Mouse (Mus musculus) kidney, postnatal 25 days (tissue): ENCODE measurements around the gene Ankrd55.
A peak's percentile ranks its signal among the peaks of the same experiment; 100 is the strongest.

Experiments
- DNase-seq, 2 experiments: peaks; one replicate each; pipeline ENCODE4 v3.0.0; 2021; ENCODE audit warnings: mixed read lengths in 2 of 2

Ankrd55 gene

DNA sequence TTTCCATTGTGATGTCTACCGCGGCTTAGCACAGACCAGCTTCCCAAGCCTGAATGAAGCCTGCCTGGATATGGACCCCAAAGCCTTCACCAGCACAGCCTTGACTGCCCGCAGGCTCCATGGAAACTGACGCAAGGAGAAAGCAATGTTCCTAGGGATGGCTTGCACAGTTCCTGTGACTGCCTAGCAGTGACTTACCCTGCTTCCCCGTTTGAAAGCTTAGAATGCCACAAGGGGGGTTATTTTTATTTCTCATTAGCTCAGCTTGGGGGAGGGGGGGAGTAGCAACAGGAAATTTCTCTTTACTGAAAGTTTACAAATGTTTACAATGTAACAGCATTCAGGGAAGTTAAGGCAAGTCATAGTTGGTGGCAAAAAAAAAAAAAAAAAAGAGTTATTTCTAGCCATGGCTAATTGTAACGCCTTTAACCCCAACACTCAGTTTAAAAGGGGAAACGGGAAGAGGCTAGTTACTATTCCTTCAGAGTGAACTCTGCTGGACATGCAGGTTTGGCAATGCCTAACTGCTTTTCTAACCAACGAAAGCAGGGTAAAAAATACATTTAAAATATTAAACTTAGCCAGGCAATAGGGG is 56.1 kb downstream of the Ankrd55 start:
- DNase-seq: no peak

- DNase-seq: no peak
Measured at GRCm38 (mm10) chr13:112345542-112345941, 57.3 kb downstream of the Ankrd55 start.

DNA sequence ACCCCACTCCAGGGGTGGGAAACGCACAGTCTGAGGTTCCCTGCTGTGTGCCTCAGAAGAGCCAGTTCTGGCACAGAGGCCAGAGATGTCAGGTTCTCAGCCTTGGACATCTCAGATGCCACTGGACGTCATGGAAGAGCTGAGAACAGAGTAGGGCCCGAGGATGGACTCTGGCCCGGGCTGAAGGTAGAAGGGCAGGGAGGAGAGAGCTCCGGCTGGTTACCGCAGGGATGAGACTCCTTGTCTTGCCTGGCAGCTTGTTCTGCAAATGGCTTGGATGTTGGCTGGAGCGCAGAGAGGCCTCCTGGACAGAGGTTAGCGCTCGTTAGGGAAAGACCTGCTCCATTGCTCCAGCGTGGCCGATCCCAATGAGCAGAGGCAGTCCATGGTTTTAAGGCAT is 57.8 kb downstream of the Ankrd55 start:
- DNase-seq: peak; percentile 30 to 74

DNA sequence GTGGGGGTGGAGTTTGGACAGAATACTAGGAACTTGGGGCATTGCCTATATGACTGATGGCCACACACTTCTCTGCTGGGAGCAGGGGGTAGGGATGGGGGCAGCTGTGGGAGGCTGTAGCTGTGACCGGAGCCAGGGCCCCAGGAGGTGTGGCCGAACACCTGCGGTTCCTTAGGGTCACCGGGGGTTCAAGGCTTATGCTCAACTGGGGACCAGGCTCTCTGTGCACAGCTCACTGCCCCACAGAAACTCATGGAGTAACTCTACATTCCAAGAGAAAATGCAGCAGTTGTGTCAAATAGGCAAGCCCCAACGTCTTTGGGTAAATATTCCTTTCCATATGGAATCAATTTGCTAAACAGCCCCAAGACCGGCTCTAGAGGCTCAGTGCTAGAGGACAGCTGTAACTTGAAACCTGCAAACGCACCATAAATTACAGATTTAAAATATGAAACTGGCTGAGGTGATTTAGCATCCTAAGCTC is 58.5 kb downstream of the Ankrd55 start:
- DNase-seq: peak in 1 of 2 experiments; percentile 34

- DNase-seq: peak in 1 of 2 experiments; percentile 16
Measured at GRCm38 (mm10) chr13:112348250-112348649, 60.0 kb downstream of the Ankrd55 start.

DNA sequence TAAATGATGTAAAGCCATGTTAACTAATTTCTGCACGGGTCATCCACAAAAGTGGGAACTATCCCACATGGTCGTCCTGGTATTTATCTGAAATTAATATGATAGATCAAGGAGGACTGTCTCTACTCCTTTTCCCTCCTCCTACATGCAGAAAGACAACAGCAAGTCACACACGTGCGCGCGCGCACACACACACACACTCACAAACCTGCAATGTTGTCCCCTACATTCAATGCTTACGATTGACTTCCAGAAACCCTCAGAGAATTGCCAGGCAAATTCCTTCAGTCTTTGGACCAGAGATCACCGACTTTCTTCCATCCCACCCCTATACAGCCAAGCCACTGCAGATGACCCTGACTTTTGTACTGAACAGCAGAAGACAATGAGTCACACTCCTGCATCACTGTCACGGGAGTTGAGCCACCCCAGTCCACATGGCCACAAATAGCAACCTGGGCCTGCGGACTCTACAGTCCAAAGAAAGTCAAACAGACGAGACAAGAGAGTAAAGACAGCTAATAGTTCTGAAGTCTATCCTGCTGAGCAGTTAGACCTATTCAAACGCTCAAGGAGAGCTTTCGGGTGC is 60.7 kb downstream of the Ankrd55 start:
- no peak for DNase-seq

DNA sequence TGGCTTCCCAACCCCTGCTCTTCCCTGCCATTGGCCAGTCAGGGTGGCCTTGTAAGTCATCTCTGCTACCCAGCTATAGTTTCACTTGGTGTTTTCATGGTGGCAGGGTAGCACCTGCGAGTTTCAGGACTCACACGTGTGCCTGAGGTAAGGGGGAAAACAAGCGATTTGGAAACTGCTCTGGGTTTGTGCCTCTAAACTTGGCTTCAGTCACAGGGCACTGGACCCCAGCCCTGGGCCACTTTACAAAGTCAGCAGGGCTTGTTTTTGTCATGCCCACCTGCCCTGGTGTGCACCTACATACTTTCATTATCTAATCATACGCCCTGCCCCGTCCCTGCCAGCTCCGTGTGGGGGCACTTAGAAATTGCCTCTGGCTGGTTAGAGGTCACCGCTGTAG is 61.2 kb downstream of the Ankrd55 start:
- peak in 1 of 2 experiments; percentile 21 for DNase-seq

GRCm38 (mm10) chr13:112351943-112352342 is 63.7 kb downstream of the Ankrd55 start:
- no peak for DNase-seq

GRCm38 (mm10) chr13:112354109-112354867 is 66.0 kb downstream of the Ankrd55 start:
- DNase-seq: peak; percentile 23 to 63

GRCm38 (mm10) chr13:112354958-112355357 is 66.7 kb downstream of the Ankrd55 start:
- DNase-seq: no peak

GRCm38 (mm10) chr13:112355794-112356486 is 67.7 kb downstream of the Ankrd55 start:
- DNase-seq: no peak

- no peak for DNase-seq
Measured at GRCm38 (mm10) chr13:112361575-112361974, 73.3 kb downstream of the Ankrd55 start.

GRCm38 (mm10) chr13:112363218-112363617 is 75.0 kb downstream of the Ankrd55 start:
- no peak for DNase-seq

GRCm38 (mm10) chr13:112363746-112364145 is 75.5 kb downstream of the Ankrd55 start:
- DNase-seq: no peak

DNA sequence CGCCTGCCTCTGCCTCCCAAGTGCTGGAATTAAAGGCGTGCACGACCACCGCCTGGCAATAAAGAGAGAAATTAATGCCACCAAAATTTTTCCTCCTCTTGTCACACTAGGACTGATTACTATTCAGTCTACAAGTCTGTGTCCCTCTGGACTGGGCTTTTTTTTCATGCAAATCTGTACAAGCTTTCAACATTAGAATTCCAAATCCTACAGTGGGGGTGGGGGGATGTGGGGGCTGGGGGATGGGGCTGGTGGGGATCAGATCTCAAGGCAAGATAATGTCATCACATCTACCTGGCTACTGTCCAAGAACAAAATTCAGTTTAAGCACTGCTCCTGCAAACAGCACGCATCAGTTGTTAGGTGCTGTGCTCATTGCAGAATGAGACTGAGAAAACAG is 76.4 kb downstream of the Ankrd55 start:
- no peak for DNase-seq

GRCm38 (mm10) chr13:112365303-112365702 is 77.1 kb downstream of the Ankrd55 start:
- DNase-seq: no peak

DNA sequence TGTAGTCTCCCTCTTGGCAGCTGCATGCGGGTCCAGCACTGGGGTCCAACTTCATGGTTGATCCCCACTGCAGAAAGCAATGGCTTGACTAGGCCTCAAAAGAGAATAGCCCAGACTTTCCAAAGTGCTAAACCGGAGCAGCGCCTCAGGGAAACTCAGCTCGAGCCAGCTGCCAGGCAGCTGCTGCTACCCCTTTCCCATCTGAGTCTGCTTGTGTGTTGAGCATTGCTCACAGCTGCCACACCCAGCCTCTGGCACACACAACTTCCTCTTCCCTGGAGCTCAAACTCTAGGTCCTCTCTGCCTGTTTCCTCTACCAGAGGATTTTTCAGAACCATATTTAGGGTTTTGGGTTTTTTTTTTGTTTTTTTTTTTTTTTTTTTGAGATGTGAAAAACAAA is 77.5 kb downstream of the Ankrd55 start:
- DNase-seq: peak; percentile 29 to 69

GRCm38 (mm10) chr13:112366321-112367029 is 78.2 kb downstream of the Ankrd55 start:
- DNase-seq: no peak

DNA sequence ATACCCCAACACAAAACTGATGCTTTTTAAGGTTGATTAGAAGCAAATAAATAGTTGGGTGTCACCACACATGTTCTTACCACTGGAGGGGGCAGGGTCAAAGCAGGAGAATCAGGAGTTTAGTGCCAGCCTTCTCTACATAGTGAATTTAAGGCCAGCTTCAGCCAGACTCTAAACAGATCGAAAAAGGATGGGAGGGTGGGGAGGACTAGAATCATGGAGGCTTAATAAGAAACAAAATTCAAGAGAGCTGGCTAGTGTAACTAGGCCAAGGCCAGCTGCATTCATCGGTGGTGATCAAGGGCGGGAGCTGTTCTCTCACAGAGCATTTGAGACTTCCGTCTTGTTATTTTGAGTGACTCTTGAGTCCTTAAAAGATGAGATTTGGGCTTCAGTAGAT is 83.5 kb downstream of the Ankrd55 start:
- no peak for DNase-seq

GRCm38 (mm10) chr13:112375766-112376165 is 87.5 kb downstream of the Ankrd55 start:
- peak; percentile 87 to 95 for DNase-seq

DNA sequence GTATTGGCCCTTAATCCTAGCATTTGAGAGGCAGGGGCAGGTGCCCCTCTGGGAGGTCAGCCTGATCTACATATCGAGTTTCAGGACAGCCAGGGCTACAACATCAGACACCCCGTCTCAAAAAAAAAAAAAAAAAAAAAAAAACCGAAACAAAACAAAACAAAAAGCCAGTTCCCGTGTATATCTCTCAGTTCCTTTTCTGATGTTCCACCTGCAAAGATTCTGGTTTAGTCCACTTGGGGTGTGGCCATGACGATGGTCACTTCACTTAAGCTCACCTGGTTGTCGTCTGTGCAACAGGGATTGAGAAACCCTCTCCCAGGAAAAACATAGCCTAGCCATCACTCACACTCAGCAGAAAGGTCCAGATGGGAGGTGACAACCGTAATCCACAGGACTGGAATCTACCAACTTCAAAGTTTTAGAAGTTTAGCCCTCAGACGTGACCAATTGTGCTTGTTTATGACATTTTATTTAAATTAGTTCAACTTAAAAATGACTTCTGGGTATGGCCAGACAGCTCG is 90.6 kb downstream of the Ankrd55 start:
- no peak for DNase-seq

GRCm38 (mm10) chr13:112381476-112381875 is 93.2 kb downstream of the Ankrd55 start:
- no peak for DNase-seq
